Mouse (Mus musculus): ENCODE measurements around the gene Lck. TPM values are rescaled to one million over a fixed set of nuclear protein-coding genes. Genes with fewer than 3 reads are reported as not detected.
A peak's percentile ranks its signal among the peaks of the same experiment; 100 is the strongest.

The Lck gene
- total RNA-seq, 2 experiments from 2014 or later = 0.37 to 0.44 TPM

DNA sequence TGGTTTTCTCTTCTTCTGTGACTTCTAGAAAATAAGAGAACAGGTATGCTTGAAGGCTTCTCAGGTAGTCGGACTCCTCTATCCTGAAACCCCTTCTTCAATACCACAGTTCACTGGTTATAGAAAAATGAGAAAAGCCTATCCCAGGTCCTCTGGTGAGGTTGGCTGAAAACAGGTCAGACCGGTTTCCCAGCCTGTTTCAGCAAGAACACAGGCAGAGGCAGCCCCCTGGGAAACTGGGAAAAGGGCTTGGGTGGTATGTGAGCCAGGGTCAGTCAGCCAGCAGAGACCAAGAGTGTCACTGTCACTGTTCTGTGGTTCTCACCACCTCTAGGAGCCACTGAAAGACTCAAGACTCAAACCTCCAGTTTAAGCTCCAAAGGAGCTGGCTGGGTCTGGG lies 56.5 kb downstream of the Lck start:
- DNase-seq = no peak
- intact Hi-C loops (cut with DNase I; ENCODE audit: low total_unique reads) = no loop called here

DNA sequence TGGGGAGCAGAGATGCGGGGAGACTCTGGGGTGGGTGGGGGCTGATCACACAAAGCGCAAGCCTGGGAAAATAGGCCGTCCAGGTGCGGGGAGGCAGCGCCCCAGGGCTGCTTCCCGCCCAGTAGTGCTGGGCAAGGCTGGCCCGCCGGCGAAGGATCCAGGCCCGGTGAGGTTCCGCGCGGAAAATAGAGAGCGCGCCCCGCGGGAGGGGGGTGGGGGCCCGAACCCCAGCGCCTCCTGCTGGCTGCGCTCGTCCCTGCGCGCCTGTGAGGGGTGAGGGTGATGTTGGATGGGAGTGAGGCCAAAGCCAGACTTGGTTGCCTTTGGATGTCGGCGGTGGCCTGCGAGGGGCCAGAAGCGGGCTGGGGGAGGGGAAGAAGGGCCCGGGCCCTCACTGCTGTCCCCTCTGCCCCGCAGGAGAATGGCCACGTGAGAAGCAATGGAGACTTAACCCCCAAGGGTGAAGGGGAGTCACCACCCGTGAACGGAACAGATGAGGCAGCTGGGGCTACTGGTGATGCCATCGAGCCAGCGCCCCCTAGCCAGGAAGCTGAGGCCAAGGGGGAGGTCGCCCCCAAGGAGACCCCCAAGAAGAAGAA lies 59.0 kb downstream of the Lck start:
- intact Hi-C loops (cut with DNase I; ENCODE audit: low total_unique reads) = no loop called here
- DNase-seq = peak; percentile 69

DNA sequence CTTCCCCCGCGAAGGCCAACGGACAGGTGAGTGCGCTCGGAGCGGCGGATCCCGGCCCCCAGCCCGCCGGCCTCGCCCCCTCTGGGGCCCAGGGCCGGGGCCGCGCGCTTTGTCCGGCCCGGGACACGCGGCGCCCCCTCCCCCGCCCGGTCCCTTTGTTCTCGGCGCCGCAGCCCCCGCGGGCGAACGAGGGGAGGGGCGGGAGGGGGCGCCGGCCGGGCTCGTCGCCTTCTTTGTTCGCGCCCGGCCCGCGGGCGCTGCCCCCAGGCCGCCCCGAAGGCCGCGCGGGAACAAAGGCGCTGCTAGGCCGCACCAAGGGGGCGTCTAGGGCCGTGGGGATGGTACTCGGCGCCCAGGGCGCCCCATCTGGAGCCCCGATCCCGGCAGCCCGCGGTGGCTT lies 59.5 kb downstream of the Lck start:
- no peak for DNase-seq
- intact Hi-C loops (cut with DNase I; ENCODE audit: low total_unique reads) = no loop called here

DNA sequence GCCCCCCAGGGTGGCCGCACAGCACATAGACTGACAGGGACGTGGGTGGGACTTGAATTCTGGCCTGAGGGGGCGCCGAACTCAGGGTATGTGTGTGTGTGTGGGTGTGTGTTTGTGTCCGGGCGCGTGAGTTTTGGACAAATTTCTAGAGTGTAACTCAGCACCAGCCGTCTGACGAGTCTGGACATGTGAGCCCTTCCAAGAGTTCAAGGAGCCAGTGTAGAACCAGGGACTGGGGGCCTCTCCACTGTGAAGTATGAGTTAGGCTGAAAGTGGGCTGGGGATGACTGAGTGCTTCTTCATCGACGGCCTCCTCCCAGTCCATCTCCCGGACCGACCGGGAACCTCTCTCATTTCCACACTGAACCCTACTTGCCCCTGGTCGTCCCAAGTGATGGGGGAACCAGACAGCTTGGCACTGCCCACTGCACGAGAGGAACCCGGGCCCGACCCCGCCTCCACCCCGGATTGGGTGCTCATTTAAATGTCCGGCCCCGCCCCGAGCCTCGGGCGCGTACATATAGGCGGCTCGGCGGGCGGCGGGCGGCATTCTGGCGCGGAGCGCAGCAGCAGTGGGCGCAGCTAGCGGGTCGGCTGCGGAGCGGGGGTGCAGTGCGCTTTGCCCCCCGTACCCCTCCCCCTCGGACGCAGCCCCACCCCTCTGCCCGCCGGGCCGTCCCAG lies 60.2 kb downstream of the Lck start, which contains the start of gene Marcksl1:
Gene Marcksl1, plus strand, starts transcription at position 496 of the 682 bp plus-strand sequence.
- intact Hi-C loops (cut with DNase I; ENCODE audit: low total_unique reads) = no loop called here
- DNase-seq = peak; percentile 87

DNA sequence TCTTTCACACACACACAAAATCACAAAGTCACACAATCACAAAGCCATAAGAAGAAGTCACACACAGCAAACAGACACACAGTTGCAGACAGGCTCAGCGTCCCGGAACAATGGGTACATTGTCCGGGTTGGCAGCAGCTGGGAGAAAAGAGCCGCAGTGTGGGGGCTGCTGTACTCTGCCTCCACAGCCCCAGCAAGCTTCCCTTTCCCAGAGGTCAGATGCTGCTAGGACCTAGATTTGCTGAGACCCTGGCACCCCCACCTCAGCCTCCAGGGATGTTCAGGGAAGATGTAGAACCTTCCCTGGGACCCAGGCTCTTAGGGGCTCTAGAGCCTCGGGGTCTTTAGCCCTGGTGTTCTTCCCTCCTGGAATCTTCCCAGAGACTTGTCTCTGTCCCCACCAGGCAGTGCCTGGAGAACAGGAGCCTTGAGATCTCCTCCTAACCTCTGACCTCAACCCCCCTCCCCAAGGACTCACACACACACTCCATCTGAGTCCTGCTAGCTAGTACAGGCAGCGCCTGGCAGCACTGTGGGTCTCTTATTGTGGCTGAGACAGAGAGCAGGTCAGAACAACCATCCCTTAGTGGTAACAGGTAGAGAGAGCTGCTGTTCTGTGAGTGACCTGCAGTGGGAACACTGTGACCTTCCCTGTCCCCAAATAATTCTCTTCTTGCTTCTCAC lies 61.9 kb downstream of the Lck start:
- DNase-seq = no peak
- intact Hi-C loops (cut with DNase I; ENCODE audit: low total_unique reads) = no loop called here

DNA sequence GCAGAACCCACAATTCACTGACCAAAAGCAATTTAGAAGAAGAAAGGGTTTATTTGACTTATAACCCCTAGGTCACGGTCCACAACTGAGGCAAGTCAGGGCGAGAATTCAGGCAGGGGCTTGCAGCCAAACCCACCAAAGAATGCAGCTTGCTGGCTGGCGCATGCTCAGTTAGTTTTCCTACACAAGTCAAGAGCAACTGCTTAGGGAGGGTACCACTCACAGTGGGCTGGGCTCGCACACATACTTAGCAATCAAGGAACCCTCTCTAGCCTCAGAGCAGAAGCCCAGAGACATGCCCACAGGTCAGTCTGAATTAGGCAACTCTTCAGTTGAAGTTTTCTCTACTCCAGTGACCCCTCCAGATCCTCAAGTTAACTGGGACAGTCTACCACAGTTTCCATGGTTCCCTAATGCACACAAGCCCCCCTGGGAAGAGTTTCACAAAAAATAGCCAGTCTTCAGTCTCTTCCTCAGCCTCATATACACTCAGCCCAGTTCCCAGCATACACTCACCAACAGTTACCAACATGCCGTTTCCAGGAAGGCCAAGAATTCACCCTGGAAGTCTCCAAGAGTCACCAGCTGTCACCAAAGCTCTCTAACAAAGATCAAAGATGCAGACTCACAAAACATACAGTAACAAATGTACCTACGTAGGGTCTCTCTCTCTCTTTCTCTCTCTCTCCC lies 62.6 kb downstream of the Lck start:
- DNase-seq = no peak
- intact Hi-C loops (cut with DNase I; ENCODE audit: low total_unique reads) = no loop called here

DNA sequence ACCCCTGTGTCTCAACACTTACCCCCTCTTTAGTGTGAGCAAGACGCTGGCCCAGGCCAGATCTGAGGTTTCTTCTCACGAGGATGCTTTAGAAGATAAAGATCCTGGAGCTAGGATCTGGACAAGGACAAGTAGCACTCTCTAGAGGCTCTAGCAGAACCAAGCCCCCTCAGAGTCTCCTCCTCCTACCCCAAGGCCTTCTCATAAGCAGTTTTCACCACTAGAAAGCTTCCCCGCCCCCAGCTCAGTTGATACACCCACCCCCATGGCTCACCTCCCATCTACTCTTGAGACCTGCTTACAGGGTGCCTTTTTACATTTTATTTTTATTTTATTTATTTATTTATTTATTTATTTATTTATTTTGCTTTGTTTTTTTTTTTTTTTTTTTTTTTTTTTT lies 63.8 kb downstream of the Lck start:
- no peak for DNase-seq
- intact Hi-C loops (cut with DNase I; ENCODE audit: low total_unique reads) = no loop called here

DNA sequence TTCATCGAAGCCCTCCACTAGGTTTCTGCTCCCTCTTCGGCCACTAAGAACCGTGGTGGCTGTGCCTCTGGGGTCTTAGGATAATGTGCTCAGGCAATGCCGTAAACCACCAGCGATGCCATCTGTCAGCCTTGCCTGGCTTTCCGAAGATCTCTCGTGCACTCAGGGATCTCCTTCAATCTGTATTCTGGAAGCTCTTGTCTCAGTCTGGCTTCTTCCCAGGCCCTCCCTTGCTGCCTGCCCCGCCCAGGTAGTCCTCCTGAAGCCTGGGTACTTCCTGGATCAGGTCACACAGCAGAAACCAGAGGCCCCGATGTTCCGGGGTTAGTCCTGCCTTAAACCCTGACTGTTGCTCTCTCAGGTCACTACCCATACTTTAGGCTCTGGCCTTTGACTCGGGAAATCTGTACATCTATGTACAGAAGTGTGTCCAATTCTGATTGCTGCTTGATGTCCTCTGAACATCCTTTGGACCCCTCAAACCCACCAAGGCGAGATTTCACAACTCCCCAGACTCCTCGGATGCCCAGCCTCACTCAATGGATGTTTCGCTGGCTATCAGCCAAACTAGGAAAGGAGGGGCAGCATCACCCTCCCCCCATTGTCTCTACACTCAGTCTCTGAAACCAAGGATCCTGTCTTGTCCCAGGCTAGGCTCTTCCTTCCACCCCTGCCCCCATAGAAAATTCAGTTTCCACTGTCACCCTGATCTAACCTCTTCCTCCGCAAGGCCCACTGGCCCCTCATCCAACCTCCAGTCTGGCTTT lies 64.4 kb downstream of the Lck start:
- DNase-seq = no peak
- intact Hi-C loops (cut with DNase I; ENCODE audit: low total_unique reads) = no loop called here

DNA sequence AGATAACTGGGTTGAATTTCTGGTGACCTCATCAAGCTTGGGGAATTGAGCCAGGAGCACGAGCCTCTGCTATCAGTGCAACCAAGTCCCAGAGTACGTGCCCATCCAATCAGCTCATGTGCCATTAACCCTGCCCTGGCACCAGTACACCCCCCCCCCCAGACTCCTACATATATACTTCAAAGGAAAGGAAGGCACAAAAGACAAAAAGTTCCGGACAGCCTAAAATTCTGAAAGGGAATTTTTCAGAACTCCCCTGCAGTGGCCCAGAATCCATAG lies 65.3 kb downstream of the Lck start:
- no peak for DNase-seq

DNA sequence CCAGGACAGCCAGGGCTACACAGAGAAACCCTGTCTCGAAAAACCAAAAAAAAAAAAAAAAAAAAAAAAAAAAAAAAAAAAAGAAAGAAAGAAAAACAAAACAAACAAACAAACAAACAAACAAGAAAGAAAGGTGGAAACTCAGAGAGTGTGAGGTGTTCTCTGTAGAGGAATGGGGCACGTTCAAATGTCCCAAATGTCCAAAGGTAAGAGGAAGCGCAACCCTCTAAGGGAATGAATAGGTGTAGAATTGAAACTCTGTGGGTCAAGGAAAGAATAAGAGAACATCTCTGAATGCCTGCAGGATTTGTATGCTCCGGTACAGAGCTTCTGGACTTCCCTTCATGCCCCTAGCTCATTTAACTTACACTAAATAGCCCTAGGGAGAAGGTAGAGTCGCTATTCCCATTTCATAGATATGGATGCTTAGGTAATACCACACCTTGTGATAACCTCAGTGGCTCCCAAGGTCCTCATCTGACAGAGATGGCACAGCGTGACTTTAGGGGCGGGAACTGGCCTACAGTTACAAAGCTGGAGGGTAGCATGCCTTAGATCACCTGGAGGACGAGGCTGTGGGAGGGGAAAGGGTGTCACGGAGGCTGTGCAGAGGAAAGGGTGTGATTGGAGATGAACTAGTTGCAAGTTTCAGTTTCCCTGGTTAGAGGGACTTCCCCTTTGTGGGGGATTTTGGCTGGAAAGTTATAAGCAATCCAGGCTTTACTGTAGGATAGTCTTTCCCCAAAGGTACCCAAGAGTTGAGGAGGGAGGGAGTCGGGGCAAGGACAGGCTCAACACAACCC lies 65.8 kb downstream of the Lck start:
- DNase-seq = no peak
- intact Hi-C loops (cut with DNase I; ENCODE audit: low total_unique reads) = no loop called here

More for the DNA sequence above, 65.3 kb downstream of the Lck start:
- intact Hi-C loops (cut with DNase I; ENCODE audit: low total_unique reads) = no loop called here

DNA sequence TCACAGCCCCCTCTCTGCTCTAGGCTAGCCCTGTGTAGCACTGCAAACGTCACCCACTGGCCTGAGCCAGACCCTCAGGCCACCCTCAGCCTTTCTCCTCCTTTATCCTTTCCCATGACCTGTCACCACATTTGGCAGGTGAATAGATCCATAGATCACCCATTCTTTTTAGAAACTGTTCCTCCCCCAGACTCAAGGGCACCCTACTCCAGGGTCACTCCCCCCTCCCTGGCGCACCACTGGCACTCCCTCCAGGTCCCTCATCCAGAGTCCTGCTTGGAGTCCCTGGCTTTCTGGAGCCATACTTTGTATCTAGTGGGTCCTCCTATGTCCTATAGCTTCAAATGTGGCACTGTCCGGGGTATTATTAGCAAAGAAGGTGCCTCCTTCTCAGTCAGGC lies 67.9 kb downstream of the Lck start:
- intact Hi-C loops (cut with DNase I; ENCODE audit: low total_unique reads) = no loop called here

DNA sequence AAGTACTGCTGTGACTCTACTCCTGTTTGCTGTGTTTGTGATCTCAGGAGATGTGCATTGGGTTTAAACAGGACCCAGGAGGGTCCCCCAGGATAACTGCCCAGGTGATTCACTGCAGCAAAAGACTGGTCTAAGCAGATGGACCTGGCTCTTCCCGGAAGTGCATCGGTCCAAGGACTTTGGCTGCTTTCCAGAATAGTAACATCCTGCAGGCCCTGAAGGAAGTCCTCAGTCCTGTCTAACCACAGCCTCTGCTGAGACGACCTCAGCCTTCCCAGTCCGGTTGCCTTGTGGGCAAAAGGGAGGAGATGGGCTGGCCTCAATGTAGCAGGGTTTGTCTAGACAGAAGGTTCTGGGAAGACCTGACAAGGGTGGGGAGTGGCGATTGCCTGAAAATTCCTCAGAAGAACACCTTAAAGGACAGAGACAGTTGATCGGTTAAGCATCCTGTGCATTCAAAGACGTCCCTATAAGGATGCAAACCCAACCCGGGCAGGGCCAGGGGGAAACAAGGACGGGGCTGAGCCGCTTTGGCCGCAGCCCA lies 70.5 kb downstream of the Lck start:
- intact Hi-C loops (cut with DNase I; ENCODE audit: low total_unique reads) = no loop called here
- DNase-seq = no peak

More for the DNA sequence above, 67.9 kb downstream of the Lck start:
- no peak for DNase-seq

DNA sequence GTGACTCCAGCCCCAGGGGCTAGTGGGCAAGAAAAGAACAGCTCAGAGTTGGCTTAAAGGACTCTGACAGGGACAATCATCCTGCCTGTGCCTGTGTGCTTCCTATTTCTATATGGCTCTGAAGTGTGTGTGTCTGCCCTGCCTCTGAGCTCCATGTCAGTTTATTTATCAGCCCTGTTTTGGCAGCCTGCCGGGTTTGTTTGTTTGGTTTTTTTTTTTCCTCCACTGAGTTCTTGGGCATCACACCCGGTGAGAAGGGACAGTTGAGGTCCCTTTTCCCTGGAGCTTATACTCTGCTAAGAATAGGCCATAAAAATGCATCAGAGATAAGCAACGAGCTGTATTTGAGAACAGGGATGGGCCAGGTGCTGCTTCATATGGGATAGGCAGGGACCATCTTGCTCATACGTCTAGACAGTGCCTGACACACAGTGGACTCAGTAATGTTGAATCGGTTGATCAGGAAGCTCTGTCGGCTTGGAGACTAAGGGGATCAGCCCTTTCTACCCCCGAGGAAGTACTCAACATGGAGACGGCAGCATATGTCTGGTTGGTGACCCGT lies 71.0 kb downstream of the Lck start:
- no peak for DNase-seq
- intact Hi-C loops (cut with DNase I; ENCODE audit: low total_unique reads) = no loop called here

DNA sequence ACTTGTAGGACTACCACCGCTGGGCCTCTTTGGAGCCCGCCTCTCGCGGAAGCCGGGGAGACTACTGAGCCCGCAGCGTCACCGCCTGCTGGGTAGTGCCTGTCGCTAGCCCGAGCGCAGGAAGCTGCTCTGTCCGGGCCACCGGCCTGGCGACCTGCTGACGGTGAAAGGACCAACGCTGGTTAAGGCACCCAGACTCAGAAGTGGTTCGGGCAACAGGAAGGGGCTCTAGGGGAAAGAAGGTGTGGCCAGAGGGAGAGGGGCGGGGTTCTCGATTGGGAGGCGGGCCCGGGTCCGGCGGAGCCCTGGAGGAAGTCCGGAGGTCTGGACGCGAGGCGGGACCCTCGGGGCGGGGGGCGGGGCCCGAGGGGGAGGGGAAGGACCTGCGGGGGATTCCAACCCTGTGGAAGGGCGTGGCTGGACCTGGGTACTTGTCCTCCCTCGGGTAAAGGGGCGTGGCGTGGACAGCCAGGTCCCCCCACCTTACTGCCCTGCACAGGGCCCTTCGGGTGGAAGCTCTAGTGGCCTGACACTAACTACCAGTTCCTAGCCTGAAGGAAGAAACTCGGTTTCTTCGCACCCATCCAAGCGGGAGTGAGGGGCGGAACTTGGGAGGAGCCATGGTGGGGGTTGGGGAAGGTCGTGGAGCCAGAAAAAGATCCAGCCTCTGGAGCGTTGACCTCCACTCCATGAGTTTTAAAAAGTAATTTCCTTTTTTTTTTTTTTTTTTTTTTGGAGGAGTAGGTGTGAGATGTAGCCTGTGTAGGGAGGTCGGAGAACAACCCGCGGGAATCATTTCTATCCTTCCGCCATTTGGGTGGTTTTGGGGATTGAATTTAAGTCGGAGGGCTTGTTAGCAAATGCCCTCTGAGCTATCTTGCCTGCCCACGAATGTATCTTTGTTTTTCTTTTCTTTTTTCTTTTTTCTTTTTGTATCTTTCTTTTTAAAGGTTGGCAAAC lies 72.6 kb downstream of the Lck start:
- peak; percentile 89 for DNase-seq
- intact Hi-C loops (cut with DNase I; ENCODE audit: low total_unique reads) = no loop called here

DNA sequence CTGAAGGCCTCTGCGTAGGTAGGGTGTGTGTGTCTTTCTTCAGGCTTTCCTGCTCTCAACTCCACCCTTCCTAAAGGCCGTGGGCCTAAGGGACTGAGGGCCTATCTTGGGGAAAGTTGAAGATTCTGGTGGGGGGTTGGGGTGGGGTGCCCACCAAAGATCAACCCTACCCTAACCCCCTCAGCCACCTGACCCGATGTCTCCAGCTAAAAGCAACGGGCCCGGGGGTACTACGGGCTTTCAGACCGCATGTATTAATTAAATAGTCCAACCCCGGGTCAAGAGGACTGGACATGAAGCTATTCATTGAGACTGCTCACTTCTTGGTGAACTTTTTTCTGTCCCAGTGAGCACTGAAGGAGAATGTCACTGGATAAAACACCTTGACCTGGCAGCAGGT lies 73.4 kb downstream of the Lck start:
- intact Hi-C loops (cut with DNase I; ENCODE audit: low total_unique reads) = no loop called here

DNA sequence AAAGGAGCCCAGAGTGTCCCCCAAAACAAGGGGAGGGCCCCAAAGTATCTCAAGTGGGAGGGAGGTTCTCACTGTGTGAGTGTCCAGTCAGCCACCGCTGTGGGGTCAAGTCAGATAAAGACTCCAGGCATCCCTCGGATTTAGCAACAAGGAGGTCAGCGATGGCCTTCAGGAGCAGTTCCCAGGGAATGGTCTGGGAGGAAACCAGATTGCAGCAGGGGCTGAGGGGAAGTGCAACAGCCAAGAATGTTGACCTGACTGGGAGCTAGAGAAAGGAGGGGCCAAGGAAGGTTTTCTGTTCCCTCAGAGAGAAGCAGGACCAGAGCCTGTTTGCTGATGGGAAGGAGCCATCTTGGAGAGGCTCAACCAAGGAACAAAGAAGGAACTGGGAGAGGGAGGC lies 74.5 kb downstream of the Lck start:
- no peak for DNase-seq
- intact Hi-C loops (cut with DNase I; ENCODE audit: low total_unique reads) = no loop called here

More for the DNA sequence above, 73.4 kb downstream of the Lck start:
- no peak for DNase-seq
